Mouse (Mus musculus) hindbrain, postnatal 0 days (tissue): ENCODE data around the gene Sppl2a. TPM values are rescaled to one million over a fixed set of nuclear protein-coding genes. Genes with fewer than 3 reads are reported as not detected.

Experiments
- ATAC-seq: fragments of 200-750 bp; cut with Nextera tagmentation; 2 replicates; pipeline ENCODE4 v1.8.0; 2017; ENCODE audit warnings: mild to moderate bottlenecking, moderate TSS enrichment, moderate library complexity
- DNase-seq: peaks from one replicate; pipeline ENCODE4 v3.0.0-alpha.2; 2015; ENCODE audit warnings: low spot score
- H3K27ac ChIP-seq: fragments of 300-500 bp; sonication (generic); 2 replicates; pipeline ENCODE4 v1.5.1; 2014; ENCODE audit warnings: mild to moderate bottlenecking
- H3K27me3 ChIP-seq: fragments of 300-500 bp; sonication (generic); 2 replicates; pipeline ENCODE4 v1.6.1; 2014; ENCODE audit warnings: low read length, mixed read lengths; ENCODE audit not compliant: insufficient read depth
- H3K36me3 ChIP-seq: fragments of 300-500 bp; sonication (generic); 2 replicates; pipeline ENCODE4 v1.6.1; 2014; ENCODE audit warnings: low read length, mixed read lengths; ENCODE audit not compliant: insufficient read depth
- H3K4me1 ChIP-seq: fragments of 300-500 bp; sonication (generic); 2 replicates; pipeline ENCODE4 v1.6.1; 2014; ENCODE audit warnings: antibody characterized with exemption, low read length, mixed read lengths; ENCODE audit not compliant: insufficient read depth
- H3K4me2 ChIP-seq: fragments of 300-500 bp; sonication (generic); 2 replicates; pipeline ENCODE4 v1.6.1; 2014; ENCODE audit warnings: low read depth, mild to moderate bottlenecking, low read length, moderate library complexity, mixed read lengths
- H3K4me3 ChIP-seq: fragments of 300-500 bp; sonication (generic); 2 replicates; pipeline ENCODE4 v1.5.1; 2014; ENCODE audit warnings: low read length
- H3K9ac ChIP-seq: fragments of 300-500 bp; sonication (generic); replicated peaks from 2 replicates; pipeline ENCODE4 v1.6.1; 2014; ENCODE audit warnings: mild to moderate bottlenecking, low read length, moderate library complexity, mixed read lengths
- H3K9me3 ChIP-seq: fragments of 300-500 bp; sonication (generic); 2 replicates; pipeline ENCODE4 v1.6.1; 2016; ENCODE audit warnings: low read length, mixed read lengths
- CTCF ChIP-seq: IDR thresholded peaks from 2 replicates; pipeline ENCODE4 v1.5.1; 2016; ENCODE audit warnings: antibody characterized with exemption, control low read depth, low read depth
- WGBS: fragments of 180-500 bp; shearing (Covaris S2); extraction: QIAGEN DNeasy Blood & Tissue Kit; methylation state at CpG from one replicate; pipeline ENCODE4 v1.1.7; 2014; 5-methylcytosine and 5-hydroxymethylcytosine counted together
- polyA plus RNA-seq: library from polyadenylated mRNA; unstranded; fragments of >200 nt; fragmentation: Nextera tagmentation; extraction: Ambion mirVana; gene quantifications from 2 replicates; pipeline ENCODE4 v1.2.1, GENCODE M21; 2015
- total RNA-seq: library from RNA; depleted of rRNA; stranded (reverse); fragments of >200 nt; gene quantifications from 2 replicates; pipeline ENCODE4 v1.2.3, GENCODE M21; 2014

Gene Sppl2a
- total and polyA plus RNA-seq, 2 experiments from 2014 or later, result 29.0 to 35.9 TPM

GRCm38 (mm10) chr2:126931784-126932183 is 1.3 kb downstream of the Sppl2a start:
- Histone ChIP-seq H3K27ac (no peak overlapping the region; the same call in 1 of the 2 replicates), H3K9ac (peak overlapping the region; percentile 70; the same call in 1 of the 2 replicates), H3K27me3 (no peaks in the 10 kb centered on the region), H3K4me1 (0 out of 2 replicates have a peak, but pooled peaks cover 5% of the 10 kb centered on the region), H3K36me3 (peaks cover 4% of the 10 kb centered on the region; the same call in 1 of the 2 replicates), H3K4me3 (peak overlapping the region; percentile 62), H3K9me3 (no peaks in the 10 kb centered on the region), H3K4me2 (peak overlapping the region; percentile 75)
- DNase-seq, result no peak
- no peak for ATAC-seq
- 52% methylated on average over 4 of the region's 4 CpGs for WGBS
- TF ChIP-seq CTCF, result no peak

- WGBS, result 92% methylated on average over 6 of the region's 6 CpGs
- Histone ChIP-seq H3K9me3 (no peaks in the 10 kb centered on the region), H3K27me3 (no peaks in the 10 kb centered on the region), H3K4me3 (no peak overlapping the region), H3K27ac (no peak overlapping the region), H3K4me2 (no peak overlapping the region), H3K36me3 (peaks cover 10% of the 10 kb centered on the region; the same call in 1 of the 2 replicates), H3K9ac (no peak overlapping the region), H3K4me1 (0 out of 2 replicates have a peak, but pooled peaks cover 5% of the 10 kb centered on the region)
- TF ChIP-seq CTCF, result no peak
- ATAC-seq, result no peak
- DNase-seq, result no peak
Measured at GRCm38 (mm10) chr2:126928681-126929080, 4.4 kb downstream of the Sppl2a start.

GRCm38 (mm10) chr2:126920358-126921060 is 12.5 kb downstream of the Sppl2a start:
- TF ChIP-seq CTCF, result no peak
- no peaks in the 10 kb centered on the region for H3K27me3 ChIP-seq
- no peak overlapping the region for H3K4me2 ChIP-seq
- no peak overlapping the region for H3K4me3 ChIP-seq
- ATAC-seq (no peak), DNase-seq (no peak)
- H3K36me3 ChIP-seq, result peaks cover 19% of the 10 kb centered on the region; the same call in 1 of the 2 replicates
- no peak overlapping the region for H3K9ac ChIP-seq
- no peaks in the 10 kb centered on the region for H3K9me3 ChIP-seq
- WGBS, result 77% methylated on average over 12 of the region's 12 CpGs
- no peak overlapping the region for H3K27ac ChIP-seq
- no peaks in the 10 kb centered on the region for H3K4me1 ChIP-seq

GRCm38 (mm10) chr2:126916236-126916635 is 16.8 kb downstream of the Sppl2a start:
- no peak overlapping the region for H3K27ac ChIP-seq
- DNase-seq, result no peak
- WGBS, result 62% methylated on average over 1 of the region's 1 CpGs
- H3K9ac ChIP-seq, result no peak overlapping the region
- H3K36me3 ChIP-seq, result peaks cover 19% of the 10 kb centered on the region; the same call in 1 of the 2 replicates
- H3K4me2 ChIP-seq, result no peak overlapping the region
- no peak for ATAC-seq
- H3K4me1 ChIP-seq, result no peaks in the 10 kb centered on the region
- no peak for TF ChIP-seq CTCF
- H3K4me3 ChIP-seq, result no peak overlapping the region
- no peaks in the 10 kb centered on the region for H3K9me3 ChIP-seq
- no peaks in the 10 kb centered on the region for H3K27me3 ChIP-seq

GRCm38 (mm10) chr2:126914096-126914495 is 18.9 kb downstream of the Sppl2a start:
- no peak for TF ChIP-seq CTCF
- ATAC-seq (no peak), DNase-seq (no peak)
- 59% methylated on average over 4 of the region's 4 CpGs for WGBS
- no peak overlapping the region for H3K4me2 ChIP-seq
- H3K36me3 ChIP-seq, result peaks cover 12% of the 10 kb centered on the region; the same call in 1 of the 2 replicates
- H3K27ac ChIP-seq, result no peak overlapping the region
- no peak overlapping the region for H3K9ac ChIP-seq
- no peaks in the 10 kb centered on the region for H3K4me1 ChIP-seq
- H3K27me3 ChIP-seq, result no peaks in the 10 kb centered on the region
- H3K4me3 ChIP-seq, result no peak overlapping the region
- H3K9me3 ChIP-seq, result no peaks in the 10 kb centered on the region

- no peak overlapping the region for H3K4me2 ChIP-seq
- no peaks in the 10 kb centered on the region for H3K9me3 ChIP-seq
- H3K4me1 ChIP-seq, result no peaks in the 10 kb centered on the region
- no peak for DNase-seq
- TF ChIP-seq CTCF, result no peak
- H3K27ac ChIP-seq, result no peak overlapping the region
- ATAC-seq, result no peak
- WGBS, result 75% methylated on average over 3 of the region's 3 CpGs
- H3K36me3 ChIP-seq, result peaks cover 20% of the 10 kb centered on the region; the same call in 1 of the 2 replicates
- H3K9ac ChIP-seq, result no peak overlapping the region
- H3K27me3 ChIP-seq, result no peaks in the 10 kb centered on the region
- no peak overlapping the region for H3K4me3 ChIP-seq
Measured at GRCm38 (mm10) chr2:126904162-126904561, 28.9 kb downstream of the Sppl2a start.

GRCm38 (mm10) chr2:126897511-126897910 is 35.5 kb downstream of the Sppl2a start:
- Histone ChIP-seq H3K36me3 (peaks cover 9% of the 10 kb centered on the region; the same call in 1 of the 2 replicates), H3K9ac (no peak overlapping the region), H3K9me3 (no peaks in the 10 kb centered on the region), H3K27me3 (no peaks in the 10 kb centered on the region), H3K4me3 (no peak overlapping the region), H3K4me2 (no peak overlapping the region), H3K27ac (no peak overlapping the region), H3K4me1 (no peaks in the 10 kb centered on the region)
- ATAC-seq (no peak), DNase-seq (no peak)
- no peak for TF ChIP-seq CTCF
- 91% methylated on average over 9 of the region's 9 CpGs for WGBS
